Mouse (Mus musculus) ES-E14 (cell line): ENCODE measurements around the gene Bnc2.

Source experiments
- CHD2 ChIP-seq: IDR thresholded peaks from 2 replicates; pipeline ENCODE4 v1.6.1; 2014; ENCODE audit warnings: mild to moderate bottlenecking, low read depth, low read length, inconsistent platforms
- HCFC1 ChIP-seq: IDR thresholded peaks from 2 replicates; pipeline ENCODE4 v1.6.1; 2012; ENCODE audit warnings: low read length, inconsistent platforms, borderline replicate concordance; ENCODE audit not compliant: insufficient read depth
- MAFK ChIP-seq: IDR thresholded peaks from 2 replicates; pipeline ENCODE4 v1.6.1; 2014; ENCODE audit warnings: mild to moderate bottlenecking, low read depth, low read length, inconsistent platforms; ENCODE audit not compliant: insufficient read depth

GRCm38 (mm10) chr4:84310851-84311250 is 364.2 kb downstream of the Bnc2 start:
- no peak for TF ChIP-seq HCFC1
- TF ChIP-seq CHD2 = no peak
- no peak for TF ChIP-seq MAFK
